In the genomic region with DNA sequence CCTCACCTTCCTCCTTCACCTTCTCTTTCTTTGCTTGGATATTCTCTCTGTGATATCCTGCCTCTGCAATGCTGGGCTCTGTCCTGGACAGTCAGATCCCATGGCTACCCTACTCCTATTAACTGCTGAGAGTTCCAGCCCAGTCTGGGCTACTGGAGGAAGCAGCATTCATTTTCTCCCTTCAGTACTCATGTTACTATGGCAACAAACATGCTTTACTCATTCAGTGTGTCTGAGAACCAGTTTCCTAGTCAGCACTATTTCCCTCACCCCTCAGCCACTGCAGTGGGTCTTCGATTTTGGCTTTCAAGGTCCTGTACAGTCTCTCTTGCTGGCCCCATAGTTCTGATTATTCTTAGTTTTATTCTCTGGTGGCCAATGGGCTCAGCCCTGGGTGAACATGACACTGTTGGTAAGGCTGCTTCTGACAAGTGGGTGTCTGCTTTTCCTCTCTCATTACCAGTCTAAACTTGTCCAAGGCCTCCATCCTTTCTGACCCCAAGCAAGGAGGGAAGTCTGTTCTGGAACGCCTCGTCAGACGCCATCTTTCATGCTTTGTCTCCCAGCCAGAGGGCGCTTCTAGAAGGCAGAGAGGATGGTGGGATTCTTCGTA, we compare ENCODE assay signal across 16 mouse cellular contexts. TPM values are rescaled to one million over a fixed set of nuclear protein-coding genes. Genes with fewer than 3 reads are reported as not detected.
DNase-seq lines count a peak whose midpoint lies in the region; ATAC-seq and TF ChIP-seq lines count a peak whose summit lies in the region.
"Had no signal": no experiment of that assay in that cellular context is flagged by ENCODE, and none has a peak within 500 bp of the region (broad histone marks: within the 10 kb centered on the region; RNA-seq: fewer than 3 reads in every experiment).

No protein-coding gene starts in this region.

- WGBS in kidney, embryonic 15.5 days = 78% methylated on average over 6 of the region's 6 CpGs
- WGBS in forebrain, postnatal 0 days = 70% methylated on average over 6 of the region's 6 CpGs
- 68% methylated on average over 6 of the region's 6 CpGs for WGBS in midbrain, embryonic 16.5 days

- no peak overlapping the region for H3K9ac ChIP-seq in kidney, embryonic 15.5 days
- H3K9ac ChIP-seq in forebrain, postnatal 0 days = no peak overlapping the region
- H3K9ac ChIP-seq in midbrain, embryonic 16.5 days (ENCODE audit: low read depth, low read length) = no peak overlapping the region

- 0 out of 2 replicates have a peak, but pooled peaks have one; percentile 15 for ATAC-seq in kidney, embryonic 15.5 days (replicated peaks; ENCODE audit: low FRiP score)
- ATAC-seq in forebrain, postnatal 0 days = peak; percentile 79
- peak; percentile 94 for ATAC-seq in midbrain, embryonic 16.5 days
- ATAC-seq in CD4-positive, CD25-positive, alpha-beta regulatory T cell, adult 4 months = no peak
- ATAC-seq: Patski had no signal

- no peak overlapping the region for H3K4me2 ChIP-seq in kidney, embryonic 15.5 days
- H3K4me2 ChIP-seq in forebrain, postnatal 0 days (ENCODE audit: low read depth) = no peak overlapping the region
- no peak overlapping the region for H3K4me2 ChIP-seq in midbrain, embryonic 16.5 days (ENCODE audit: low read length)

- no peak overlapping the region for H3K4me3 ChIP-seq in kidney, embryonic 15.5 days (replicated peaks)
- H3K4me3 ChIP-seq in forebrain, postnatal 0 days (ENCODE audit: low read depth, low read length) = no peak overlapping the region
- H3K4me3 ChIP-seq in midbrain, embryonic 16.5 days (ENCODE audit: low read depth, low read length) = no peak overlapping the region

- 0 out of 2 replicates have a peak, but pooled peaks have one; percentile 7 for TF ChIP-seq CTCF in forebrain, postnatal 0 days (IDR thresholded peaks at IDR 0.05; ENCODE audit: low read depth)

- no peaks in the 10 kb centered on the region for H3K36me3 ChIP-seq in kidney, embryonic 15.5 days
- H3K36me3 ChIP-seq in forebrain, postnatal 0 days (ENCODE audit: insufficient read depth) = no peaks in the 10 kb centered on the region
- no peaks in the 10 kb centered on the region for H3K36me3 ChIP-seq in midbrain, embryonic 16.5 days (ENCODE audit: control insufficient read depth, insufficient read depth, low read length)

- no peaks in the 10 kb centered on the region for H3K4me1 ChIP-seq in kidney, embryonic 15.5 days
- H3K4me1 ChIP-seq in forebrain, postnatal 0 days (ENCODE audit: insufficient read depth) = peaks cover 9% of the 10 kb centered on the region; the same call in 1 of the 2 replicates
- H3K4me1 ChIP-seq in midbrain, embryonic 16.5 days (ENCODE audit: control insufficient read depth, insufficient read depth, low read length) = peaks cover 9% of the 10 kb centered on the region

- no peak overlapping the region for H3K27ac ChIP-seq in kidney, embryonic 15.5 days
- peak overlapping the region; percentile 40; the same call in 1 of the 2 replicates for H3K27ac ChIP-seq in forebrain, postnatal 0 days (ENCODE audit: low read depth, low read length)
- 0 out of 2 replicates have a peak overlapping the region, but pooled peaks have one; percentile 14 for H3K27ac ChIP-seq in midbrain, embryonic 16.5 days (ENCODE audit: low read length)
- H3K27ac ChIP-seq: macrophage had no signal

- no peaks in the 10 kb centered on the region for H3K27me3 ChIP-seq in kidney, embryonic 15.5 days
- no peaks in the 10 kb centered on the region for H3K27me3 ChIP-seq in forebrain, postnatal 0 days (ENCODE audit: insufficient read depth, low read length)
- H3K27me3 ChIP-seq in midbrain, embryonic 16.5 days (ENCODE audit: control insufficient read depth, insufficient read depth, low read depth, low read length) = no peaks in the 10 kb centered on the region

- no peak for DNase-seq in kidney, adult 11 months
- DNase-seq in embryo, embryonic 10.5 days (ENCODE audit: low spot score) = peak; percentile 47
- DNase-seq in forebrain, postnatal 0 days = peak; percentile 61
- DNase-seq in right cerebral cortex, postnatal 14 days = no peak
- no peak for DNase-seq in left cerebral cortex, adult 8-10 months (ENCODE audit: low spot score in 2 of 2)
- DNase-seq: adrenal gland, adult 8-10 months; cerebellum, adult 11 months; heart, postnatal 36 days; kidney, postnatal 10 days; thymus, postnatal 25 days had no signal

- H3K9me3 ChIP-seq in kidney, embryonic 15.5 days (replicated peaks) = no peaks in the 10 kb centered on the region
- no peaks in the 10 kb centered on the region for H3K9me3 ChIP-seq in forebrain, postnatal 0 days (ENCODE audit: low read length)
- no peaks in the 10 kb centered on the region for H3K9me3 ChIP-seq in midbrain, embryonic 16.5 days (replicated peaks; ENCODE audit: control insufficient read depth, low read length, poor library complexity, severe bottlenecking)

RNA-seq across cellular contexts. Expression of a gene that starts 35.3 kb away (rescaled TPM):
- 2.4 and 2.7 TPM in 2 replicates for polyA plus RNA-seq in kidney, embryonic 15.5 days (2015; fragmentation: Nextera tagmentation; extraction: Ambion mirVana)
- 0.38 and 0.57 TPM in 2 replicates for total RNA-seq in forebrain, postnatal 0 days (2014; rRNA removed)
- polyA plus RNA-seq in forebrain, postnatal 0 days (2015; fragmentation: Nextera tagmentation; extraction: Ambion mirVana) = 0.14 and 0.47 TPM in 2 replicates
- polyA plus RNA-seq in midbrain, embryonic 16.5 days (2015; fragmentation: Nextera tagmentation; extraction: Ambion mirVana) = 0.18 and 0.67 TPM in 2 replicates
- under 1 TPM; 0.41 to 0.63 (median 0.54) TPM for total RNA-seq in left cerebral cortex, adult 8-10 months (2022)
- polyA plus RNA-seq in CD4-positive, CD25-positive, alpha-beta regulatory T cell, adult 4 months (2017; shearing (Covaris generic)) = under 1 TPM; 0.73 to 0.79 TPM
- total RNA-seq: liver, adult 2 months had no signal
- polyA plus RNA-seq: liver, adult 2 months had no signal

Comparison
In these comparisons a context has a peak if more than half of its experiments do, and no peak if none do; other contexts are left out.
1. DNase-seq: peak in embryo, embryonic 10.5 days (single experiment) and forebrain, postnatal 0 days (single experiment); none in kidney, adult 11 months (single experiment), right cerebral cortex, postnatal 14 days (single experiment) and left cerebral cortex, adult 8-10 months (0 of 2).